Comparison of ENCODE assay signal across 21 mouse cellular contexts in genomic region chr10:8228375-8228743, GRCm38 (mm10).
DNase-seq lines count a peak whose midpoint lies in the region; ATAC-seq and TF ChIP-seq lines count a peak whose summit lies in the region.
"Had no signal": no experiment of that assay in that cellular context is flagged by ENCODE, and none has a peak within 500 bp of the region (broad histone marks: within the 10 kb centered on the region; RNA-seq: fewer than 3 reads in every experiment).

No protein-coding gene starts in this region.

- intact Hi-C loops in left cerebral cortex, adult 2 months (cut with DNase I): no loop called here

- peak; percentile 42 to 61 for DNase-seq in cerebellum, postnatal 10 days
- no peak for DNase-seq in cerebellum, adult 11 months
- no peak for DNase-seq in forebrain, postnatal 0 days
- no peak for DNase-seq in left cerebral cortex, adult 2 months (ENCODE audit: extremely low spot score in 1 of 2, low spot score in 2 of 2)
- no peak for DNase-seq in left cerebral cortex, adult 18-20 months (ENCODE audit: low spot score in 2 of 2)
- peak; percentile 66 for DNase-seq in embryonic facial prominence, embryonic 14.5 days (ENCODE audit: low spot score)
- no peak for DNase-seq in kidney, postnatal 4 days
- DNase-seq: adrenal gland, adult 8-10 months; adrenal gland, postnatal 36 days; B cell, adult 2 months; embryo, embryonic 11 days; gastrocnemius, postnatal 36 days; heart, adult 18-20 months; heart, postnatal 14 days had no signal

- WGBS in forebrain, embryonic 16.5 days: 82% methylated on average over 3 of the region's 3 CpGs
- 62% methylated on average over 3 of the region's 3 CpGs for WGBS in forebrain, postnatal 0 days
- WGBS in embryonic facial prominence, embryonic 14.5 days: 33% methylated on average over 3 of the region's 3 CpGs

- no peaks in the 10 kb centered on the region for H3K27me3 ChIP-seq in forebrain, embryonic 16.5 days (replicated peaks; ENCODE audit: control insufficient read depth, insufficient read depth, low read length)
- no peaks in the 10 kb centered on the region for H3K27me3 ChIP-seq in forebrain, postnatal 0 days (ENCODE audit: insufficient read depth, low read length)
- no peaks in the 10 kb centered on the region for H3K27me3 ChIP-seq in embryonic facial prominence, embryonic 14.5 days (replicated peaks; ENCODE audit: control insufficient read depth, insufficient read depth, low read length)
- H3K27me3 ChIP-seq: heart, embryonic 15.5 days had no signal

- no peak for ATAC-seq in forebrain, embryonic 16.5 days
- ATAC-seq in forebrain, postnatal 0 days: no peak
- ATAC-seq in embryonic facial prominence, embryonic 14.5 days (ENCODE audit: low read depth): no peak
- ATAC-seq: CD4-positive, CD25-positive, alpha-beta regulatory T cell, adult 4 months; intestine, embryonic 16.5 days had no signal

- peaks cover 7% of the 10 kb centered on the region; the same call in 1 of the 2 replicates for H3K4me1 ChIP-seq in forebrain, embryonic 16.5 days (replicated peaks; ENCODE audit: control insufficient read depth, insufficient read depth, low read length)
- no peaks in the 10 kb centered on the region for H3K4me1 ChIP-seq in forebrain, postnatal 0 days (ENCODE audit: insufficient read depth)
- peaks cover 5% of the 10 kb centered on the region; the same call in 1 of the 2 replicates for H3K4me1 ChIP-seq in embryonic facial prominence, embryonic 14.5 days (ENCODE audit: control insufficient read depth, insufficient read depth, low read length)

- peak overlapping the region; percentile 2; the same call in 1 of the 2 replicates for H3K27ac ChIP-seq in forebrain, embryonic 16.5 days (ENCODE audit: low read length)
- no peak overlapping the region; the same call in 1 of the 2 replicates for H3K27ac ChIP-seq in forebrain, postnatal 0 days (ENCODE audit: low read depth, low read length)
- H3K27ac ChIP-seq in left cerebral cortex, adult 2 months: peak overlapping the region; percentile 28; the same call in 1 of the 2 replicates
- H3K27ac ChIP-seq in embryonic facial prominence, embryonic 14.5 days (replicated peaks; ENCODE audit: low read depth, low read length): peak overlapping the region; percentile 69
- H3K27ac ChIP-seq: heart, embryonic 15.5 days; hindbrain, embryonic 14.5 days had no signal

- H3K4me2 ChIP-seq in forebrain, embryonic 16.5 days (ENCODE audit: low read length): no peak overlapping the region
- H3K4me2 ChIP-seq in forebrain, postnatal 0 days (ENCODE audit: low read depth): no peak overlapping the region
- no peak overlapping the region for H3K4me2 ChIP-seq in embryonic facial prominence, embryonic 14.5 days (ENCODE audit: low read depth, low read length)
- H3K4me2 ChIP-seq: heart, embryonic 11.5 days; heart, embryonic 15.5 days; hindbrain, embryonic 14.5 days had no signal

- H3K9me3 ChIP-seq in forebrain, embryonic 16.5 days (ENCODE audit: control insufficient read depth, low read length): no peaks in the 10 kb centered on the region
- no peaks in the 10 kb centered on the region for H3K9me3 ChIP-seq in forebrain, postnatal 0 days (ENCODE audit: low read length)
- H3K9me3 ChIP-seq in embryonic facial prominence, embryonic 14.5 days (ENCODE audit: control insufficient read depth, low read length): no peaks in the 10 kb centered on the region
- H3K9me3 ChIP-seq: G1E; heart, embryonic 15.5 days had no signal

- no peak overlapping the region for H3K9ac ChIP-seq in forebrain, embryonic 16.5 days (replicated peaks; ENCODE audit: low read depth, low read length)
- H3K9ac ChIP-seq in forebrain, postnatal 0 days: no peak overlapping the region
- no peak overlapping the region for H3K9ac ChIP-seq in embryonic facial prominence, embryonic 14.5 days (ENCODE audit: low read depth, low read length)
- H3K9ac ChIP-seq: heart, embryonic 15.5 days; hindbrain, embryonic 14.5 days had no signal

- no peaks in the 10 kb centered on the region for H3K36me3 ChIP-seq in forebrain, embryonic 16.5 days (ENCODE audit: control insufficient read depth, insufficient read depth)
- H3K36me3 ChIP-seq in forebrain, postnatal 0 days (ENCODE audit: insufficient read depth): no peaks in the 10 kb centered on the region
- no peaks in the 10 kb centered on the region for H3K36me3 ChIP-seq in embryonic facial prominence, embryonic 14.5 days (ENCODE audit: control insufficient read depth, insufficient read depth, low read length)
- H3K36me3 ChIP-seq: G1E; heart, embryonic 15.5 days had no signal

- no peak overlapping the region for H3K4me3 ChIP-seq in forebrain, embryonic 16.5 days (replicated peaks; ENCODE audit: low read length)
- H3K4me3 ChIP-seq in forebrain, postnatal 0 days (ENCODE audit: low read depth, low read length): no peak overlapping the region
- H3K4me3 ChIP-seq in left cerebral cortex, adult 2 months: no peak overlapping the region
- H3K4me3 ChIP-seq in embryonic facial prominence, embryonic 14.5 days (ENCODE audit: low read depth, low read length): no peak overlapping the region
- H3K4me3 ChIP-seq: heart, embryonic 15.5 days had no signal

- no peak for TF ChIP-seq CTCF in forebrain, postnatal 0 days (IDR thresholded peaks at IDR 0.05; ENCODE audit: low read depth)
- TF ChIP-seq CTCF in left cerebral cortex, adult 2 months (IDR thresholded peaks at IDR 0.05): no peak

Comparison
In these comparisons a context has a peak if more than half of its experiments do, and no peak if none do; other contexts are left out.
1. DNase-seq: peak in cerebellum, postnatal 10 days (2 of 2) and embryonic facial prominence, embryonic 14.5 days (single experiment); none in cerebellum, adult 11 months (single experiment), forebrain, postnatal 0 days (single experiment), left cerebral cortex, adult 2 months (0 of 2), left cerebral cortex, adult 18-20 months (0 of 2) and kidney, postnatal 4 days (0 of 2).